Mouse (Mus musculus) ES-E14 (cell line): ENCODE measurements around the gene Olfr911-ps1.

Experiments used
- CHD2 ChIP-seq: IDR thresholded peaks from 2 replicates; pipeline ENCODE4 v1.6.1; 2014; ENCODE audit warnings: mild to moderate bottlenecking, low read depth, low read length, inconsistent platforms
- MAFK ChIP-seq: IDR thresholded peaks from 2 replicates; pipeline ENCODE4 v1.6.1; 2014; ENCODE audit warnings: mild to moderate bottlenecking, low read depth, low read length, inconsistent platforms; ENCODE audit not compliant: insufficient read depth
- ZC3H11A ChIP-seq: IDR thresholded peaks from 2 replicates; pipeline ENCODE4 v1.6.1; 2012; ENCODE audit warnings: low read depth, mild to moderate bottlenecking, inconsistent platforms, low read length, borderline replicate concordance
- ZNF384 ChIP-seq: IDR thresholded peaks from 2 replicates; pipeline ENCODE4 v1.6.1; 2012; ENCODE audit warnings: low read depth, low read length, inconsistent platforms

DNA sequence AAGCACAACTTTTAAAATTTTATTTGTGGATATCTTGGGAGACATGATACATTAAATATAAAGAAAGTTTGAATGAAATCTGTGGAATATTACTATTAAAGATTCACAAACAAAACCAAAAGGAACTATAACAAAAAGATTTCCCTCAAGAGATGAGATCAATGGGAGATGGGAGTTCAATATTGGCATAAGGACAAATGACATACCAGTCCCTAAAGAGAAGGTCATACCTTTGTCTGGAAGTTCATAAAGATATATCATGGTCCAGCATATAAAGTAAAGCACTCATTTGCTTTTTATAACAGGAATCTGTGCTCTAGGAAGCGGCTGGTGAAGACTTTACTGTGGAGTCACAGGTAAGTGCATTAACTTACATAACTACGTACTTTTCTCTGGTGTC is 16.2 kb downstream of the Olfr911-ps1 start, which contains the start of gene Olfr910:
- TF ChIP-seq ZNF384 (no peak), ZC3H11A (no peak), MAFK (no peak), CHD2 (no peak)
